Mouse (Mus musculus): ENCODE results near the gene Zfp13. TPM values are rescaled to one million over a fixed set of nuclear protein-coding genes. Genes with fewer than 3 reads are reported as not detected.

The Zfp13 gene
- polyA plus RNA-seq, 1 experiment from 2014 or later: 25.5 TPM

DNA sequence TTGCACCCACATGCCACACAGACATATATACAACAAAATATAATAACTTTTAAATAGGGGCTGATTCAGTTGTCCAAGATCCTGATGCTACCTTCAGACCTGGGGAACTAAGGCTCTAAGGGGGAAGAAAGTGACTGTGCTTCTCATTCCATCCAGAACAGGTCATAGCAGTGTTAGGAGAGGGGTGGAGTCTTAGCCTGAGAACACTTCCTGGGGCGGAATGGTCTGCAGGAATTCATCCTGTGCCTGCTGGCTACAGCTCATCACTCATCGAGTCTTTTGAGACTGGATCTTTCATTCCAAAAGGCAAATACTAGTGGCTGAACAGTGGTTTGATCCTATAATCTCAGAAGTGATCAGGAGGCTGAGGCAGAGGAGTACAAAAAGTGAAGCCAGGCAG lies 12.0 kb downstream of the Zfp13 start:
- no peak overlapping the region for H3K9ac ChIP-seq (replicated peaks)
- H3K27me3 ChIP-seq: no peaks in the 10 kb centered on the region
- no peak overlapping the region for H3K4me2 ChIP-seq
- no peak overlapping the region for H3K4me3 ChIP-seq (replicated peaks)
- peaks cover 11% of the 10 kb centered on the region; the same call in 1 of the 2 replicates for H3K36me3 ChIP-seq
- no peak overlapping the region for H3K27ac ChIP-seq
- ATAC-seq (ENCODE audit: insufficient number of reproducible peaks, insufficient read depth, low FRiP score, low TSS enrichment, low read depth): no peak
- WGBS: 62% methylated on average over 2 of the region's 2 CpGs
- peaks cover 19% of the 10 kb centered on the region for H3K4me1 ChIP-seq (replicated peaks)
- H3K9me3 ChIP-seq: no peaks in the 10 kb centered on the region

DNA sequence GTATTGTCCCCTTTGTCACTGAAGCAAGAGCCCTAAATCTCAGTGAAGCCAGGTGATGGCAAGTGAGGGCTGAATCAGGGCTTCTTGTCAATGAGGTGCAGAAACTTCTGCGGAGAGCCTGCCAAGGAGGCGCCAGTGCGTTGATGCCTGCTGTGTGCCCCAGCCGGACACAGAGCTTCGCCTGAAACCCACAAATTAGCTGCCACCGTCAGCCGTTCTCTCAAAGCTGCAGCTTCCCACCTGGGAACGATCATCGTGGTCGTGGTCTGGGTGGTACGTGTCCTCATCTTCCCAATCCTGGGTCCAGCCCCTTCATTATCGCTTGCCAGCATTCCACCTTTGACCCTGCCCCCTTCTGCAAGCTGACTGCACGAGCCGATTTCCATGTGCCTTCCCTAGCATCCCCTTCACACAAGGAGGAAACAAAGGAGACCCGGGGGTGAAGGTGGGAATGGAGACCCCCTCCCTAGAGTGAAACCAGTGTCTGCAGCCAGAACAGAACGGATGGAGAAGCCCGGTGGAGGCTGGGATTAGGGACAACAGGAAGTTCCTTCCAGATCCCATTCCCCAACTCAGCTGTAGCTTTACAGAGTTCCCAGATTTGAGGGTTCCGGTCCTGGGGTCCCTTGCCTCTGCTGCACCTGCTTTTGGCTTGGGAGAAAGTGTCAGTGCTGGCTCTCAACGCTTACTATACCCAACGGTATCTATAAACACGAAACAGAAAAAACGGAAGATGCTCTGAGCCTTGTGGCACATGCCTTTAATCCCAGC lies 13.4 kb downstream of the Zfp13 start:
- H3K27ac ChIP-seq: peak overlapping the region; percentile 51; the same call in 1 of the 2 replicates
- under 1% methylated on average over 22 of the region's 22 CpGs for WGBS

DNA sequence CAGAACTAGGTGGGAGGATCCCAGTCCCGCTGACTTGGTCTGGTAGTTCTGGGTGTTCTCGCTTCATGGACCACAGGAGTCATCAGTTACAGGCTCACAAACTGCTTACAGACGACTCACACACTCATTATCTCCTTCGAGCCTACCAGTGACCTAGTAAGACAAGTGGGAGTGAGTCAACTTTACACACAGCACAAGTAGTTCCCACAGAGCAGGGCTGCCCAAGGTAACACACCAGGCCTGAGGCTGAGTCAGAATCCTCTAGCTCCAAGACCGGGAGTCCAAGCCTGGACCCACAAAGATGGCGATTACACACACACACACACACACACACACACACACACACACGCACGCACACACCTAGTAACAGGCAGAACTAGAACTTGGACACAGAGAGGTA lies 14.5 kb downstream of the Zfp13 start:
- no peak for ATAC-seq (ENCODE audit: insufficient number of reproducible peaks, insufficient read depth, low FRiP score, low TSS enrichment, low read depth)
- WGBS: 87% methylated on average over 8 of the region's 8 CpGs
- no peak overlapping the region for H3K27ac ChIP-seq
- H3K9ac ChIP-seq (replicated peaks): peak overlapping the region; percentile 76; the same call in 1 of the 2 replicates
- H3K4me2 ChIP-seq: peak overlapping the region; percentile 90
- H3K27me3 ChIP-seq: no peaks in the 10 kb centered on the region
- no peaks in the 10 kb centered on the region for H3K9me3 ChIP-seq
- peaks cover 19% of the 10 kb centered on the region for H3K4me1 ChIP-seq (replicated peaks)
- peak overlapping the region; percentile 66 for H3K4me3 ChIP-seq (replicated peaks)
- peaks cover 28% of the 10 kb centered on the region for H3K36me3 ChIP-seq

More for the DNA sequence above, 13.4 kb downstream of the Zfp13 start:
- peak overlapping the region; percentile 90 for H3K4me2 ChIP-seq
- H3K9ac ChIP-seq (replicated peaks): peak overlapping the region; percentile 76
- H3K4me3 ChIP-seq (replicated peaks): peak overlapping the region; percentile 66
- peak; percentile 54; the same call in 1 of the 2 replicates for ATAC-seq (ENCODE audit: insufficient number of reproducible peaks, insufficient read depth, low FRiP score, low TSS enrichment, low read depth)
- H3K27me3 ChIP-seq: no peaks in the 10 kb centered on the region
- peaks cover 17% of the 10 kb centered on the region for H3K36me3 ChIP-seq
- H3K4me1 ChIP-seq (replicated peaks): peaks cover 19% of the 10 kb centered on the region
- H3K9me3 ChIP-seq: no peaks in the 10 kb centered on the region

DNA sequence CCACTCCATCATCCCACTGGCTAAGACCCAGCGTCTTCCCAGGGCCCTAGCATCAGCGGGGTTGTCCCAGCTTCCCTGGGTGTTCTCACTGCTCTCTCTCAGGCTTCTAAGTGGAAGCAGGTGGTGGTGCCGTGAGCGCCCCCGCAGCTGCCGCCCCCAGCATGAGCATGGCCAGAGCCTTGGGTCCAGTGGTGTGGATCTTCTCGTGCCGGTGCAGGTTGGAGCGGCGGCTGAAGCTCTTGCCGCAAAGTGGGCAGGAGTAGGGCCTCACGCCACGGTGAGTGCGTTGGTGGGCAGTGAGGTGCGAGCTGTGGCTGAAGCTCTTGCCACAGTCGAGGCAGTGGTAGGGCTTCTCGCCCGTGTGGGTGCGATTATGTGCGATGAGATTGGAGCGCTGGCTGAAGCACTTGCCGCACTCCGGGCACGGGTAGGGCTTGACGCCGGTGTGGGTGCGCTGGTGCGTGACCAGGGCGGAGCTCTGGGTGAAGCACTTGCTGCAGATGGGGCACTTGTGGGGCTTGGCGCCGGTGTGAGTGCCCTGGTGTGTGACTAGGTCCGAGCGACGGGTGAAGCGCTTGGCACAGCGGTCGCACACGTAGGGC lies 23.2 kb downstream of the Zfp13 start:
- no peak overlapping the region for H3K27ac ChIP-seq
- peaks cover 83% of the 10 kb centered on the region for H3K36me3 ChIP-seq
- H3K27me3 ChIP-seq: no peaks in the 10 kb centered on the region
- H3K4me1 ChIP-seq (replicated peaks): no peaks in the 10 kb centered on the region
- 95% methylated on average over 38 of the region's 38 CpGs for WGBS
- H3K9me3 ChIP-seq: peaks cover 12% of the 10 kb centered on the region; the same call in 1 of the 2 replicates
- no peak overlapping the region for H3K4me2 ChIP-seq
- H3K4me3 ChIP-seq (replicated peaks): no peak overlapping the region
- no peak for ATAC-seq (ENCODE audit: insufficient number of reproducible peaks, insufficient read depth, low FRiP score, low TSS enrichment, low read depth)
- no peak overlapping the region for H3K9ac ChIP-seq (replicated peaks)

DNA sequence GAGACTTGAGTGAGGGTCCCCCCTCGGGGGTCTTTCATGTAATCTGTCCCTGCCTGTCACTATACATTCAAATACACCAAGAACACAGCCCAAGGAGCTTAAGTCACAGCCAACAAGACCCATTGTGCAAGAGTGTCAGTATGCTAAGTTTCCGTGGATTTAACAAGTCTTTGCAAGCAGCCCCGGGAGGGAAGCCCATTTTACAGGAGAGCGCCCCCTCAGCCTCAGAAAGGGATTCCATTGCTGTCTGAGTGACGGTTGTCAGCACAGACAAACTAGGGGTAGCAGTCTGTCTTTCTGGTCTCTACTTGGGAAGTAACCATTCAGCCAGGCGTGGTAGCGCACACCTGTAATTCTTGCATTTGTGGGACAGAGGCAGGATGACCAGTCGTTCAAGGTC lies 25.2 kb downstream of the Zfp13 start:
- H3K4me2 ChIP-seq: no peak overlapping the region
- no peaks in the 10 kb centered on the region for H3K27me3 ChIP-seq
- WGBS: 90% methylated on average over 8 of the region's 8 CpGs
- H3K9ac ChIP-seq (replicated peaks): no peak overlapping the region
- H3K4me3 ChIP-seq (replicated peaks): no peak overlapping the region
- no peaks in the 10 kb centered on the region for H3K4me1 ChIP-seq (replicated peaks)
- peaks cover 12% of the 10 kb centered on the region; the same call in 1 of the 2 replicates for H3K9me3 ChIP-seq
- no peak overlapping the region for H3K27ac ChIP-seq
- ATAC-seq (ENCODE audit: insufficient number of reproducible peaks, insufficient read depth, low FRiP score, low TSS enrichment, low read depth): no peak
- peaks cover 64% of the 10 kb centered on the region for H3K36me3 ChIP-seq

DNA sequence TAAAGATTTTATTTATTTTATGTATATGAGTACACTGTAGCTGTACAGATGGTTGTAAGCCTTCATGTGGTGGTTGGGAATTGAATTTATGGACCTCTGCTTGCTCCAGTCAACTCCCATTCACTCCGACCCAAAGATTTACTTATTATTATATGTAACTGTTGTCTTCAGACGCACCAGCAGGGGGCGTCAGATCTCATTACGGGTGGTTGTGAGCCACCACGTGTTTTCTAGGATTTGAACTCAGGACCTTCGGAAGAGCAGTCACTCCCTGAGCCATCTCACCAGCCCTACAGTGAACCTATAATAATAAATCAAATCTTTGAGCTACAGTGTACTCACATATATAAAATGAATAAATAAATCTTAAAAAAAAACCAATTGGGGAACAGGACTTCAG lies 27.2 kb downstream of the Zfp13 start:
- Histone ChIP-seq H3K9me3 (peaks cover 12% of the 10 kb centered on the region; the same call in 1 of the 2 replicates), H3K4me2 (no peak overlapping the region), H3K27me3 (no peaks in the 10 kb centered on the region), H3K27ac (no peak overlapping the region), H3K9ac (replicated peaks) (no peak overlapping the region), H3K4me1 (replicated peaks) (no peaks in the 10 kb centered on the region), H3K36me3 (peaks cover 47% of the 10 kb centered on the region), H3K4me3 (replicated peaks) (no peak overlapping the region)
- no peak for ATAC-seq (ENCODE audit: insufficient number of reproducible peaks, insufficient read depth, low FRiP score, low TSS enrichment, low read depth)
- 83% methylated on average over 6 of the region's 6 CpGs for WGBS

DNA sequence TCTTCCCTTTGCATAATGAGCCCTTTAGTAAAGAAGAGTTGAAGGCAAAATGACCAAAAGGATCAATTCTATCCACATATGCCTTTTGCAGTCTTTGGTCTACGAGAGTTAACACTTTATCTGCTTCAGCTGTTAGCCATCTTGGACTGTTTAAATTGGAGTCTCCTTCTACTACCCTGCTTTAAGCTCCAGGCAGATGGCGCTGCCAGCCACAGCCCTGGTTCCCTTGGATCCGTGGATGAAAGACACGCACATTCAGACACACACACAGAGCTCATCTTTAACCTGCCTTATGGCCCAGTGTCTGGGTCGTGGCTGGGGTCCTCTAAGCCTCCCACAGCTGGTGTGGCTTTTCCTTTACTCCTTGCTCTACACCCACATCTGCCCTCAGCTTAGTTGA lies 28.2 kb downstream of the Zfp13 start:
- no peak for ATAC-seq (ENCODE audit: insufficient number of reproducible peaks, insufficient read depth, low FRiP score, low TSS enrichment, low read depth)
- WGBS: 21% methylated on average over 5 of the region's 5 CpGs
- peaks cover 5% of the 10 kb centered on the region; the same call in 1 of the 2 replicates for H3K9me3 ChIP-seq
- no peak overlapping the region for H3K9ac ChIP-seq (replicated peaks)
- no peak overlapping the region for H3K4me3 ChIP-seq (replicated peaks)
- H3K4me2 ChIP-seq: no peak overlapping the region
- no peaks in the 10 kb centered on the region for H3K27me3 ChIP-seq
- no peaks in the 10 kb centered on the region for H3K4me1 ChIP-seq (replicated peaks)
- no peak overlapping the region for H3K27ac ChIP-seq
- H3K36me3 ChIP-seq: peaks cover 37% of the 10 kb centered on the region

DNA sequence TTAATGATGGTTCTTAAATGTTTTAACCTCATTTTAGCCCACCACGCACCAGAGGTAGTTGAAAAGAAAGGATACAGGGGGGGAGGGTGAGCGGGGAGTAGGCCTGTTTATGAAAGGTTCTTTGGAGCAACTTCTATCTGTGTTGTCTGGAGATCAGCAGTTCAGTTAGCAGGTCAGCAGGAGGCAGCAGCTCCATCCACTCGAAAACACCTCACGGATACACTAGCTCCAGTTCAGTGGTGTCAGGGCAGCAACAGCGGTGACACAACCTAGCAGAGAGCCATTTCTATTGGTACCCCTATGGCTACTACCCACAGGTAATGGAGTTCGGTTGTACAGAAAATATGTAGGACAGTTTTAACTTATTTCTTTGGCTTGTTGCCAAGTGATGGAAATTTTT lies 29.3 kb downstream of the Zfp13 start:
- peaks cover 3% of the 10 kb centered on the region for H3K4me1 ChIP-seq (replicated peaks)
- no peak overlapping the region for H3K4me2 ChIP-seq
- peaks cover 26% of the 10 kb centered on the region for H3K36me3 ChIP-seq
- H3K27me3 ChIP-seq: no peaks in the 10 kb centered on the region
- 0 out of 2 replicates have a peak, but pooled peaks have one; percentile 34 for ATAC-seq (ENCODE audit: insufficient number of reproducible peaks, insufficient read depth, low FRiP score, low TSS enrichment, low read depth)
- no peak overlapping the region for H3K4me3 ChIP-seq (replicated peaks)
- H3K27ac ChIP-seq: no peak overlapping the region
- WGBS: 41% methylated on average over 6 of the region's 6 CpGs
- H3K9ac ChIP-seq (replicated peaks): no peak overlapping the region
- no peaks in the 10 kb centered on the region for H3K9me3 ChIP-seq

DNA sequence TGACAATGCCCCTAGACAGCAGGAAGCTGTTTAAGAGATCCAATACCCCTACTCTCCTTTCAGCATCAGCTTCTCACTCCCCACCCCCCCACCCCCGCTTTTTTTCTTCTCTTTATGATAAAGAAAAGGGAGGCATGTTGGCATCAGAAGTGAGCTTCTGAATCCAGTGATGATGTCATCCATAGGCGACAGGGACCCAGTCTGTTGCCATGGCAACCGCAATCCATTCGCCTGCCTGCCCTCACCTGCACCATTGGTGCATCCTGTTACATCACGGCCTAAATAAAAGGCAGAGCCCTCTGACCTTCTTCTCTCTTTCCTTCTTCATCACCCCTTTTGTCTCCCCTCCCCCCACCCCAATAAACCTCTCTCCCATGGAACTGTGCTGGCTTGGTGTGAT lies 30.9 kb downstream of the Zfp13 start:
- ATAC-seq (ENCODE audit: insufficient number of reproducible peaks, insufficient read depth, low FRiP score, low TSS enrichment, low read depth): no peak
- WGBS: 37% methylated on average over 5 of the region's 5 CpGs
- no peak overlapping the region for H3K9ac ChIP-seq (replicated peaks)
- H3K36me3 ChIP-seq: peaks cover 11% of the 10 kb centered on the region; the same call in 1 of the 2 replicates
- no peak overlapping the region for H3K4me2 ChIP-seq
- H3K27me3 ChIP-seq: no peaks in the 10 kb centered on the region
- no peak overlapping the region for H3K4me3 ChIP-seq (replicated peaks)
- H3K27ac ChIP-seq: no peak overlapping the region
- peaks cover 7% of the 10 kb centered on the region for H3K4me1 ChIP-seq (replicated peaks)
- H3K9me3 ChIP-seq: no peaks in the 10 kb centered on the region

DNA sequence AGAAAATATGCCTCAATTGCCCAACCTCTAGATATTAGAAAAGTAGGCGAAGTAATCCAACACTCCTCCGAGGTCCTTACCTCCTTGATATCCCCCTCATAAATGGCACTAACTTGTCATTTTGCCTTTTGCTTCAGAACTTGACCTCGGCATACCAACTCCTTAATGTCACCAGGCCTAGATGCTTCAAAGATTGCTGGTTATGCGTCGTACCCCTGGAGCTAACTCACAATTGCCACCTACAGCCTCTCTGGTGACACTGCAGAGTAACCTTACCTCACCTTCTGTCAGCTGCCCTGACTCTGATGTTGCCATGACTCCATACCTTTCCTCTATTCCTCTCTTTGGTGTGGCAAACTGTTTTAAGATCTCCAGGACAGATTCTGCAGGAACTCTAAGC lies 32.5 kb downstream of the Zfp13 start:
- WGBS: 55% methylated on average over 5 of the region's 5 CpGs
- H3K9ac ChIP-seq (replicated peaks): no peak overlapping the region

DNA sequence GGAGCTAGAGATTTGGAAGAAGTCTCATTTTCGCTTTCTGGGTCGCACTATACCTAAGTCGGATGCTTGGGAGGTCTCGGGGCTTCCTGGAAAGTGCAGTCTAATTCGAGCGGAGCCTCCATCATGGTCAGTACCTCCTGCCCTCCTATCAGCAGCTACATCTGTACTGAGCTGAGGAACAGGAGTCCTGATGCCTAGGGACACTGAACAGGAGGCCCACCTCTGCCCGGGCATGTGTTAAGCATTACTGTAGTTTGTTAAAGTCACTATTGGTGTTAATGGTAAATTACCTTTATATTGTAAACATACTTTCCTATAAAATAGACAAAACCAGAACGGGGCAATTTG lies 34.9 kb downstream of the Zfp13 start:
- H3K27me3 ChIP-seq: no peaks in the 10 kb centered on the region
- WGBS: under 1% methylated on average over 8 of the region's 8 CpGs
- no peaks in the 10 kb centered on the region for H3K9me3 ChIP-seq
- peak overlapping the region; percentile 89 for H3K9ac ChIP-seq (replicated peaks)
- peak overlapping the region; percentile 78 for H3K4me3 ChIP-seq (replicated peaks)
- peak overlapping the region; percentile 57 for H3K4me2 ChIP-seq
- H3K4me1 ChIP-seq (replicated peaks): peaks cover 13% of the 10 kb centered on the region
- H3K36me3 ChIP-seq: peaks cover 26% of the 10 kb centered on the region
- H3K27ac ChIP-seq: peak overlapping the region; percentile 93
- peak; percentile 84 for ATAC-seq (ENCODE audit: insufficient number of reproducible peaks, insufficient read depth, low FRiP score, low TSS enrichment, low read depth)

More for the DNA sequence above, 32.5 kb downstream of the Zfp13 start:
- peaks cover 13% of the 10 kb centered on the region for H3K4me1 ChIP-seq (replicated peaks)
- no peak overlapping the region for H3K27ac ChIP-seq
- ATAC-seq (ENCODE audit: insufficient number of reproducible peaks, insufficient read depth, low FRiP score, low TSS enrichment, low read depth): no peak
- no peak overlapping the region for H3K4me3 ChIP-seq (replicated peaks)
- H3K36me3 ChIP-seq: peaks cover 3% of the 10 kb centered on the region; the same call in 1 of the 2 replicates
- H3K9me3 ChIP-seq: no peaks in the 10 kb centered on the region
- H3K4me2 ChIP-seq: no peak overlapping the region
- H3K27me3 ChIP-seq: no peaks in the 10 kb centered on the region
